Mouse (Mus musculus) ES-E14 (cell line): Measurements from ENCODE around the gene Zfp503. TPM values are rescaled to one million over a fixed set of nuclear protein-coding genes. Genes with fewer than 3 reads are reported as not detected.

ENCODE experiments used
- DNase-seq: peaks from one replicate; pipeline ENCODE4 v3.0.0-alpha.2; 2013; ENCODE audit warnings: low read depth, low spot score
- H3K27ac ChIP-seq: 2 replicates; pipeline ENCODE4 v1.5.1; 2012; ENCODE audit warnings: low read depth, mild to moderate bottlenecking, low read length, moderate library complexity, mixed read lengths; ENCODE audit not compliant: poor library complexity, insufficient read depth, severe bottlenecking
- H3K36me3 ChIP-seq: 2 replicates; pipeline ENCODE4 v1.6.1; 2012; ENCODE audit warnings: mild to moderate bottlenecking, low read length, moderate library complexity, mixed read lengths; ENCODE audit not compliant: control insufficient read depth, poor library complexity, insufficient read depth, severe bottlenecking
- H3K4me1 ChIP-seq, 2 experiments: fragments of 150-350 bp in 1 of 2; sonication (generic) in 1 of 2; 2 replicates each; pipeline ENCODE4 v1.6.1; 2012; ENCODE audit warnings: low read length in 2 of 2, mild to moderate bottlenecking in 1 of 2, mixed read lengths in 1 of 2; ENCODE audit not compliant: control insufficient read depth in 2 of 2, insufficient read depth in 2 of 2, poor library complexity in 1 of 2
- H3K4me3 ChIP-seq, 2 experiments: fragments of 150-350 bp in 1 of 2; sonication (generic) in 1 of 2; 2 replicates each; pipeline ENCODE4 v1.5.1; 2012; ENCODE audit warnings: low read length in 2 of 2, low read depth in 1 of 2, mild to moderate bottlenecking in 1 of 2, mixed read lengths in 1 of 2; ENCODE audit not compliant: insufficient read depth in 1 of 2, poor library complexity in 1 of 2, severe bottlenecking in 1 of 2
- H3K9ac ChIP-seq: 2 replicates; pipeline ENCODE4 v1.6.1; 2012; ENCODE audit warnings: low read depth, mild to moderate bottlenecking, low read length, mixed read lengths; ENCODE audit not compliant: poor library complexity, insufficient read depth, severe bottlenecking
- H3K9me3 ChIP-seq: fragments of 150-350 bp; sonication (generic); 2 replicates; pipeline ENCODE4 v1.6.1; 2012; ENCODE audit warnings: low read depth, mild to moderate bottlenecking, low read length; ENCODE audit not compliant: control insufficient read depth, insufficient read depth
- CHD2 ChIP-seq: IDR thresholded peaks from 2 replicates; pipeline ENCODE4 v1.6.1; 2014; ENCODE audit warnings: mild to moderate bottlenecking, low read depth, low read length, inconsistent platforms
- HCFC1 ChIP-seq: IDR thresholded peaks from 2 replicates; pipeline ENCODE4 v1.6.1; 2012; ENCODE audit warnings: low read length, inconsistent platforms, borderline replicate concordance; ENCODE audit not compliant: insufficient read depth
- MAFK ChIP-seq: IDR thresholded peaks from 2 replicates; pipeline ENCODE4 v1.6.1; 2014; ENCODE audit warnings: mild to moderate bottlenecking, low read depth, low read length, inconsistent platforms; ENCODE audit not compliant: insufficient read depth
- ZC3H11A ChIP-seq: IDR thresholded peaks from 2 replicates; pipeline ENCODE4 v1.6.1; 2012; ENCODE audit warnings: low read depth, mild to moderate bottlenecking, inconsistent platforms, low read length, borderline replicate concordance
- ZNF384 ChIP-seq: IDR thresholded peaks from 2 replicates; pipeline ENCODE4 v1.6.1; 2012; ENCODE audit warnings: low read depth, low read length, inconsistent platforms
- in situ Hi-C, 2 experiments: fragments of 600-800 bp; cut with MboI; formaldehyde crosslinking; loops; one replicate each; pipeline ENCODE4 v1.15.1; 2025; ENCODE audit warnings: low sequenced_read_pairs in 2 of 2, inconsistent platforms in 1 of 2; ENCODE audit not compliant: unreplicated experiment in 2 of 2
- total RNA-seq: library from RNA; depleted of rRNA; stranded (reverse); fragments of 300-350 nt; gene quantifications from 2 replicates; pipeline ENCODE4 v1.2.3, GENCODE M21; 2012

Gene Zfp503
- total RNA-seq, 1 experiment = 1.2 TPM

GRCm38 (mm10) chr14:21958643-21959042 lies 30.8 kb downstream of the Zfp503 start:
- in situ Hi-C loops = loop anchor here in 1 of 2 experiments (25.0 kb wide), 1 partner anchor 1079 kb away; no protein-coding TSS in a partner anchor
- H3K36me3 ChIP-seq = no peaks in the 10 kb centered on the region
- no peaks in the 10 kb centered on the region for H3K9me3 ChIP-seq
- H3K9ac ChIP-seq = no peak overlapping the region
- no peak overlapping the region for H3K27ac ChIP-seq
- TF ChIP-seq CHD2 = no peak
- no peak for TF ChIP-seq ZC3H11A
- DNase-seq = no peak
- no peaks in the 10 kb centered on the region for H3K4me1 ChIP-seq
- H3K4me3 ChIP-seq = no peak overlapping the region

- in situ Hi-C loops = loop anchor here in 1 of 2 experiments (25.0 kb wide), 1 partner anchor 1085 kb away; no protein-coding TSS in a partner anchor
- Histone ChIP-seq H3K9me3 (no peaks in the 10 kb centered on the region), H3K9ac (no peak overlapping the region), H3K4me1 (no peaks in the 10 kb centered on the region), H3K27ac (no peak overlapping the region), H3K36me3 (no peaks in the 10 kb centered on the region), H3K4me3 (no peak overlapping the region)
- no peak for DNase-seq
- TF ChIP-seq ZC3H11A = no peak
- no peak for TF ChIP-seq ZNF384
- no peak for TF ChIP-seq MAFK
- TF ChIP-seq CHD2 = no peak
- TF ChIP-seq HCFC1 = no peak
Observed at GRCm38 (mm10) chr14:21952541-21952940, 36.9 kb downstream of the Zfp503 start.

- no peak for TF ChIP-seq ZC3H11A
- no peak for TF ChIP-seq ZNF384
- H3K9ac ChIP-seq = no peak overlapping the region
- H3K36me3 ChIP-seq = no peaks in the 10 kb centered on the region
- in situ Hi-C loops = loop anchor here in 1 of 2 experiments (25.0 kb wide), 1 partner anchor 1085 kb away; no protein-coding TSS in a partner anchor
- no peak for DNase-seq
- H3K4me1 ChIP-seq = no peaks in the 10 kb centered on the region
- no peak overlapping the region for H3K4me3 ChIP-seq
- H3K9me3 ChIP-seq = no peaks in the 10 kb centered on the region
- H3K27ac ChIP-seq = no peak overlapping the region
Observed at GRCm38 (mm10) chr14:21951896-21952523, 37.4 kb downstream of the Zfp503 start.

DNA sequence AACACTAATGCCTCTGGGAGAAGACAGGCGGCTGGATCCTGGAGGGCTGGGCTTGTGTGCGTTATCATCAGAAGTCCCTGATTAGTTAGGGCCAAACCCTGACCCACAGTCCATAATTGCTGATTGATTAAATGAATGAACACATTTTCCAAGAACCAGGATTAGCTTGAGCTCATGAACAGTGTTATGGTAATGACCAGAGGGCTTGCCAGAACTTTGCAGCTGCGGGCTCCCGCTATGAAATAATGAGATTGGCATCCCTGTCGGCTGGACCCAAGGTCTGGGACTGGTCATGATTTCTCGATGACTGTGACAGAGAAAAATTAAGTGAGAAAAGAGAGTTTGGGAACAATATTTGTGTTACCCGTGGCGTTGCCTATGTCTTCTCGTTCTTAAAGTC lies 44.5 kb downstream of the Zfp503 start:
- in situ Hi-C loops = no loop called here
- Histone ChIP-seq H3K4me1 (no peaks in the 10 kb centered on the region), H3K36me3 (no peaks in the 10 kb centered on the region), H3K4me3 (no peak overlapping the region), H3K9ac (no peak overlapping the region), H3K9me3 (no peaks in the 10 kb centered on the region), H3K27ac (no peak overlapping the region)
- TF ChIP-seq HCFC1 = no peak
- TF ChIP-seq ZNF384 = no peak
- TF ChIP-seq CHD2 = no peak
- no peak for TF ChIP-seq ZC3H11A
- no peak for TF ChIP-seq MAFK
- DNase-seq = no peak

- H3K9ac ChIP-seq = no peak overlapping the region
- no peaks in the 10 kb centered on the region for H3K4me1 ChIP-seq
- TF ChIP-seq CHD2 (no peak), ZC3H11A (no peak), MAFK (no peak), HCFC1 (no peak)
- H3K36me3 ChIP-seq = no peaks in the 10 kb centered on the region
- no peaks in the 10 kb centered on the region for H3K9me3 ChIP-seq
- H3K4me3 ChIP-seq = no peak overlapping the region
- no peak overlapping the region for H3K27ac ChIP-seq
- DNase-seq = no peak
- in situ Hi-C loops = no loop called here
Observed at GRCm38 (mm10) chr14:21941581-21941980, 47.8 kb downstream of the Zfp503 start.
